Mouse (Mus musculus): ENCODE data around the gene Socs5. TPM values are rescaled to one million over a fixed set of nuclear protein-coding genes. Genes with fewer than 3 reads are reported as not detected.

Gene Socs5
- total RNA-seq, 2 experiments from 2014 or later = 106 to 111 TPM

DNA sequence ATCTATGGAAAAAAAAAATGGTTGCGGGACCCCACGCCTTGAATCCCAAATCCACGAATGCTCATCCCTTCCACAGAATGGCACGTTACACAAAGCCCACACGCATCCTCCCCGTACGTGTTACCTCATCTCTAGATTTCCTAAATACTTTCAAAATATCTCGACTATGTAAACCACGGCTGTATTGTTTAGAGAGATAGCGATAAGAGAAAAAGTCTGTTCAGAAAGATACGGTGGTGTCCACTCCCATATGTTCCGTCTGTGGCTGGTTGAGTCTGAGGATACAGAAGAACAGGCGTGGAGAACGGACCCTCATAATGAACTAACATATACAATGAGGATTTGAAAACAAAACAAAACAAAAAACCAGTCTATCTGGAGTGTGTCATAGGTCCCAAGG, 51.1 kb downstream of the Socs5 start:
- Histone ChIP-seq H3K27ac (no peak overlapping the region), H3K4me3 (no peak overlapping the region)
- no peak for DNase-seq (ENCODE audit: low spot score in 2 of 2)
- no peak for TF ChIP-seq CTCF (conservative IDR thresholded peaks at IDR 0.05)

DNA sequence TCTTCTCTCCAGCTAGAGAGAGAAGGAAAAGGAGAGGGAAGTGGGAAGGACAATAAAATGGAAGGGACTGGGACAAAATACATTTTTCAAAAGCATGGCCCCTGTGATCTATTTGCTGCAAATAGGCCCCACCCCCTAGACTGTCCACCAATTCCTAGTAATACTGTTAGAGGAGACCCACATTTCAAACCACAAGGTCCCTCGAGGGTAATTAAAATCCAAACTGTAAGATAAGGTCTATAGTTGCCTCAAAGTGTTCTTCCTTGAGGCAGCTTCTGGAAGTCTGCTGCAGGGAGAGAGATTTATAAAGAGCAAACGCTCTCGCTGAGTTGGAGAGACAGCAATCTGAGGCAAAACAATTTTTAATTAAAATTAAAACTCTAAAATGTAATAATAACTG, 52.8 kb downstream of the Socs5 start:
- Histone ChIP-seq H3K4me3 (no peak overlapping the region), H3K27ac (no peak overlapping the region)
- no peak for TF ChIP-seq CTCF (conservative IDR thresholded peaks at IDR 0.05)
- DNase-seq (ENCODE audit: low spot score in 2 of 2) = no peak

DNA sequence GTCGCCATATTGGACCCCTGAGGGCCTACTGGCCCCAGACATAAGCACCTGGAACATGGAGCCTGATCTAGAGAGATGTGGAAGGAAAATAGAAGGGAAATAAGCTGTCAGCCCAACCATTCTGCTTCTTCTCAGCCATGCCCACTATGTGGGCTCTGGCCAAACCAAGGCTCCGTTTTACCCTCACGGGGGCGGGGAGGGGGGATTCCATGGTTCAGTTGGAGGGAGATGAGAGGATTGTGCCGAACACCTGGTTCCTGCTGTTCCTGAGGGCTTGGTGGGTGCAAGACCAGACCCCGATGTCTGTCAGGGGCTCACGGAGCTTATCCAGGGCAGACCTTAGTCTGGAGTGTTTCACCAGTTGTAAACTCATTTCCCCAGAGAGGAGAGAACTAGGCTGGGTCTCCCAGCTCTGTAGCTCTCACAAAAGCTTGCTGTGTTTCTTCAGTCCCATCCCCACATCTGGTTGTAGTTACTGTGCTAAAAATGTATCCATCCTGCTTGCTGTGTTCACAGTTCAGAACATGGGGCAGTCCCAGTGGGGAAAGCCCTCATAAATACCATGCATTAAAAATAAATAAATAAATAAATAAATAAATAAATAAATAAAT, 56.9 kb downstream of the Socs5 start:
- Histone ChIP-seq H3K4me3 (no peak overlapping the region), H3K27ac (no peak overlapping the region)
- no peak for TF ChIP-seq CTCF (conservative IDR thresholded peaks at IDR 0.05)
- no peak for DNase-seq (ENCODE audit: low spot score in 2 of 2)

DNA sequence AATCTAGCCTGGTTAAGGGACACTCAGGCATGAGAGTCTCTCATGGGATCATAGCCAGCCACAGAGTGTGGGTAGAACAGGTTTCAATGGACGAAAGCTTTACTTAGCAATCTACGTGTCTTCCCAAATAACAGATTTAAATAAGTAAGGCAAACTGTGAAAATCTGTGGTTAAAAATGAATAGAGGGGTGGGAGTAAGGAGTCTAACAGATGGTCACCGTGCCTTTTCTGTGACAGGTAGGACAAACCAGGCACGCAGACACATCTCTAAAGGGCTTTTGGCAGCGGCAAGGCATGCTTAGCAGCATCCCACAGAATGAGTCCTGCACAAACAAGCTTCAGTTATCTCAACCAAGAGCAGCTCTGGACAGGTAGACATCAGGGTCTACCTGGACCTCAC, 59.9 kb downstream of the Socs5 start:
- Histone ChIP-seq H3K4me3 (no peak overlapping the region), H3K27ac (no peak overlapping the region)
- no peak for DNase-seq (ENCODE audit: low spot score in 2 of 2)
- TF ChIP-seq CTCF (conservative IDR thresholded peaks at IDR 0.05) = no peak

DNA sequence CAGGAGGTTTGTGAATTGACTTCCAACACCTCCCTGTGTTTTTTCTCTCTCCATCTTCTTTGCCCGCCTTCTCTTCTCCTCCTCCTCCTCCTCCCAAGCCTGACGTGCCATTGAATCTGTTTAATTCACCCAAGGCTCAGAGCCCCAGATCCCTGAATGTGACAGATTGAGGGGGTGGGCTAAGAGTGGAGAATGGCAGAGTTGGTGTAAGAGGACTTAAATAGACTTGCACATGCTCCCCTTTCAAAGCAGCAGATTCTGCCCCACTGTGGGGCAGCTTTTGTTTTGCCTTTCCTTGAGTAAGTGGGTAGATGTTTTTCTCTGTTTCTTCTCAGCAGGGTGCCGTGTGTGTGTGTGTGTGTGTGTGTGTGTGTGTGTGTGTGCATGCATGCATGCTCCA, 61.6 kb downstream of the Socs5 start:
- H3K4me3 ChIP-seq = no peak overlapping the region
- peak; percentile 23 to 28 for DNase-seq (ENCODE audit: low spot score in 2 of 2)
- H3K27ac ChIP-seq = no peak overlapping the region
- TF ChIP-seq CTCF (conservative IDR thresholded peaks at IDR 0.05) = no peak

DNA sequence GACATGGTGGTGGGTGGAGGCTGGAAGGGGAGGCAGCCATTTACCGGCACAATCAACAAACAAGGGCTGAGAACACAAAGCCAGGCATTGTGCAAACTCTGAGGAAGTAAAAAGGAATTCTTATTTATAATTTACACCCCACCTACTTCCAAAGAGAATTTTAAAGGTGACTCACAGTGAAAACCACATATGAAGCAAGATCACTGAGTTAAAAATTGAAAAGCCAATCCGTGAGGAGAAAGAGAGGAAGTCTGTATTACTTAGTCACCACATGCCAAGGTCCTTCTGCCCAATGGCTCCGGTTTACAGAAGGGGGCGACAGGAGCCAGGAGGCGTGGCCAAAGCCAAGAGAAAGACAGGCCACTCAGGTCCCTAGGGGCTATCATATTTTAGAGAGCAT, 62.9 kb downstream of the Socs5 start:
- DNase-seq (ENCODE audit: low spot score in 2 of 2) = no peak
- H3K27ac ChIP-seq = no peak overlapping the region
- TF ChIP-seq CTCF (conservative IDR thresholded peaks at IDR 0.05) = no peak
- H3K4me3 ChIP-seq = no peak overlapping the region

DNA sequence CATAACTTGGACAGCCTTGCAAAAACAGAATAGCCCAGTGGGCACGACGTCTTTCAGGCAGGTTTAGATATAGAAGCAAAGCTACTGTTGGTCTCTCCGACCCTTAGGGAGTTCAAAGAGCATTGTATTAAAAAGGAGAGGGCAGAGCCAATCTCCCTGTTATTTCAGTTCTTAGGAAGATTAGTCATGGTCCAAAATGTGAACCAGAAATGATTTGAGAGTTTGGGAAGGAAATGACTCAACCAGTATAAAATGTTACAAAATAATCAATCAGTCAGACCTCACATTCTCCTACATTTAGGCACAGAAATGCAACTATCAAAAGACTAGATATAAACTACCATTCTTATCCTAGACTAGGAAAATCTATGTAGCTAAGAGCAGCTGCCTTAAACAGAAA, 64.6 kb downstream of the Socs5 start:
- H3K27ac ChIP-seq = peak overlapping the region; percentile 36; the same call in 1 of the 2 replicates
- DNase-seq (ENCODE audit: low spot score in 2 of 2) = no peak
- H3K4me3 ChIP-seq = no peak overlapping the region
- no peak for TF ChIP-seq CTCF (conservative IDR thresholded peaks at IDR 0.05)

DNA sequence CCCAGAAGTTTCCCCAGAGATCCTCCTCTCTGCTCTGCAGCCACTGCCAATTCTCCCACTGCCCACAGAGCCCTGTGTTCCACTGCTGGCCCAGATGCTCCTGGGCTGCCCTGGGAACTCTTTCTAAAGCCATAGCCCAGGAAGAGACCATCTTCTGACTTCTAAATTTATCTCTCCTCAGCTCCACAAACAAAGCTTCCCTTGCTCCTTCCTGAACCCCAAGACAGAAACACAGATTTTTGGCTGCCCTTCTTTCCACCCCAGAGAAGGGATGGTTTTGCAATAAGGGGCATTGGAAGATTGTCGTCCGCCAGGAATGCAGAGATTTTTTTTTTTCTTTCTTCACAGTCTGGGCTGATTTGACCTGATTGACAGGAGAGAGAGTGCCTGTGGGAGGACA, 66.5 kb downstream of the Socs5 start:
- no peak overlapping the region for H3K4me3 ChIP-seq
- TF ChIP-seq CTCF (conservative IDR thresholded peaks at IDR 0.05) = no peak
- DNase-seq (ENCODE audit: low spot score in 2 of 2) = no peak
- H3K27ac ChIP-seq = no peak overlapping the region

DNA sequence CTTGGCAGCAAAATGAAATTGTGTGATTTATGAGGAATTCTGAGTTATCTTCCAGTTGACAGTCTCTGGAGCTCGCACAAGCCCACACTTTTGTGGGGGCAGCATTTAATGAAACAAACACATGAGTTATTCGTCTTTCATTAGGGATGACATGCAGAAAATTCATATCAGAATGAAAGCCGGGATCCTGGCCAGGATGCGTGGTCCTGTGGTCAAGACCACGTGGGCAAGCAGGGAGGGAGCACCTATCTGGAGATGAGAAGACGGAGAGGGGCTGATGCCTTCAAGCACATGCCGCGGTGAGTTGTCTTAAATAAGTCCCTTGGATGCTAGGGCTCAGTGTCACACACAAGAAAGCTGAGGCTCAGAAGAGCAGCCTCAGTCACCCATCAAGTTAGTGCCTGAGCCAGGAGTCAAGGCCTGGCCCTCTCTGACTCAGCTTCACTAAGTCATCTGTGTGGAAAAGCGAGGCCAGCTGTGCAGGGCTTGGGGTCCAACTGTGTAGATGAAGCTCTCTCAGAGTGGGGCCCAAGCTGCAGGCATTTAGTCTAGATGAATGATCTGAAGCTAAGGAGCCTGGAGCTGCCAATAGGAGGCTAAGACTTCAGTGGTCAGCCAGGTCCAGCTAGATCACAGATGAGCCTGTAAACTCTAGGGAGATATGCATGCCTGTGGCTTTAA, 67.3 kb downstream of the Socs5 start:
- no peak overlapping the region for H3K27ac ChIP-seq
- no peak overlapping the region for H3K4me3 ChIP-seq
- peak in 1 of 2 experiments; percentile 21 for DNase-seq (ENCODE audit: low spot score in 2 of 2)
- TF ChIP-seq CTCF (conservative IDR thresholded peaks at IDR 0.05) = no peak

DNA sequence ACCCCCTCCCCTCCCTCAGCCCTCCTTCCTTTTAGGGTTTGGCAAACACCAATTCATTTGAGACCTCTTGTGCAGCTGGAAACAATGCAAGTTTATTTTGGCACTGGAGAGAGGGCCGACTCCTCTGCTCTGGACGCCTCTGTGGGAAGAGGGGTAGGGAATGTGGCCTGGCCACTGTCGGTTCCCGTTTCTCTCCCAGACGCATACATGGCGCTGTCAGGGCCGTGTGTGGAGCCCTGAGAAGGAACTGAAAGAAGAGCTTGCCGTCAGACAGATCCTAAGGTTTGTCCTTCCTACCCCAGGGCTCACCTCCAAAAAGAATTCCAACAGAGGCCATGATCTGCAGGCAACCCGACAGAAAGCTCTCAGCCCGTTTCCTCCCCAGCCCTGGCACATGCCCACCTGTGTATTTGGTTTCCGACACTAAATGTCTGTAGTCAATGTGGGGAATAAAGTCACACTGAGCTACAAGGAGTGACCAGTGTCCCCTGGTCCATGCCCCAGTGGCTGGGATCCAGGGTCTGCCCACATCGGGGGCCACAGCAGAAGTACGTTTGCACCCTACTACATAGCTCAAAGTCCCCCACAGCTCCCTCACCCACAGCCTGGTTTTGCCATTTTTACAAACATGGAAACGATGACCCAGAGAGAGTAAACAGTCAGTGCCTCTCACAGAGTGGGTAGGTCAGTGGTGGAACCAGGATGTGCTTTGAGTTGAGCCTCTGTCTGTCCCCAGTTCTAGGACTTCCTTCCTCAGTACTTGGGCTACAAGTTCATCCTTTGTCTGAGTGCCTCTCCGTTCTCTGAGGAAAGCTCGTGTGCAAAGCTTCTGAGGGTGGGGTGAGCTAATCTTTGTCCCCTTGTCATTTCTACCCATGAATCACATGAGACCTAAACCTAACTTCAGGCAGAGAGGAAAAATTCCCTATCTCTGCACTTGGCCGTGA, 68.9 kb downstream of the Socs5 start:
- no peak for TF ChIP-seq CTCF (conservative IDR thresholded peaks at IDR 0.05)
- no peak for DNase-seq (ENCODE audit: low spot score in 2 of 2)

DNA sequence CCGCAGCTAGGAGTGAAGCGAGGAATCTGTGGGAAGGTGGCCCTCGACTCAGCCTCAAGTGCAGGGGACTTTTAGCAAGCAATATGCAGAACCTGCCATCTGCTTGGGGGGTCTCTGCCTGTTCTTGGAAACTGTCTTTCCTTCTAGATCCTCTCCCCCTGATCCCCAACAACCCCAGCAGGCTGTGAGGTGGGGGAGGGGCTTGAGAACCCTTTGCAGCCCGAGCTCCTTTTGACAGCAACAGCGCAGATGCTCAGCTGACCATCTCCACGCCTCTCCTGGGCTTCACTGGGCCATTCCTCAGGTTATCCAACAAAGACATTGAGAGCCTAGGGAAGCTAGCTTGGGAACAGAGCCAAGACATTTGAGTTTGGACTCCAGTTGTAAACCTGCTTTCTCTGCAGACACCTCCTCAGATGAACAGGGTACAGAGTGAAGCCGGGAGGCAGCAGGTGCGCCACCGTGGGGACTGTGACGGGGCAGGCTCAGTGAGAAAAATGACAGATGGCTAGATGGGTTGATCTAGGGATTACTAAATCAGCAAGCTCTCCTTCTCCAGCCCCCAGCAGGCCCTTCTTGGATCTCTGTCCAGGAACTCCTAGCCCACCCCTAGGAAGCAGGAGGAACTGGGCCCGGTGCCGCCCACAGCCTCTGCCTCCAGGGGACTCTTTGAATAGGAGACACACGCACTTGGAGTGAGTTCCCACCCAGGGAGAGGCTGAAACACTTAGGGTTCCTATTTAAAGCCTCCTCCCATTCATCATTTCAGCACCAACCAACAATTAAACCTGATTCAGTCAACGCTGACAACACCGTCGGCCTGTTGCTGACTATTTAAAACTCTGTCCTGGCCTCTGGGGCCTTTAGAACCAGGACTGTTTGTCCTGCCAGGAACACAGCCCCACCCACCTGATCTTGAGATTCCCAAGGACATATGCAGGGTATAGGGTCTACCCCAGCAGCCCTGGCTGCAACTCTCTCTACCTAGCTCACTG, 71.4 kb downstream of the Socs5 start:
- H3K27ac ChIP-seq = no peak overlapping the region

More for the DNA sequence above, 68.9 kb downstream of the Socs5 start:
- Histone ChIP-seq H3K27ac (peak overlapping the region; percentile 46; the same call in 1 of the 2 replicates), H3K4me3 (no peak overlapping the region)

DNA sequence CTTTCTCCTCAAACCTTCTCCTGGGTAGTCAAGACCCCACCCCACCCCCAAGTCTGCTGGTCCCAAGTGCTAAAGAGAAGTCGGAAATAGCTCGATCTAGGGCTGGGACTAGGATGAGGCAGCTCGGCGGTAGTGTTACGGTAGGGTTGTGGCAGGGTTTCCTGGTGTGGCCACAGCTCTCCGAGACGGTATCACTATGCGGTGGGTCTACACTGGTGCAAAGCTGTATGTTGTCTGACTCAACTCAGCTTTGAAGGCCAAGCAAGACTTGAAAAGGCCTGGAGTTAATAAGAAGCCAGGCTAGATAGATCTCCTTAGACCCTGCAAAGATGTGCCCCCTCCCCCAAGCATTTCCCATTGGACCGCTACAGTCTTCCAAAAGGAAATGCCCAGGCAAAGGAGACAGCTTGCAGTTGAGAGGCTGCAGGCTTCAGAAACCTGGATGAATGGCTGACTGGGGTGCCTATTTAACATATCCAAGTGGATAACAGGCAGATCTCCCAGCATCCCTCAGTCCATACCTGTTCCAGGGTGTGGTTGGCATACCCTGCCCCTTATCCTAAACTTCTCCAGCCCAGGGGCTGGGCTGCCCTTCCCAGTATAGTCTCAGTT, 72.6 kb downstream of the Socs5 start:
- TF ChIP-seq CTCF (conservative IDR thresholded peaks at IDR 0.05) = no peak
- no peak overlapping the region for H3K4me3 ChIP-seq
- H3K27ac ChIP-seq = no peak overlapping the region

More for the DNA sequence above, 71.4 kb downstream of the Socs5 start:
- H3K4me3 ChIP-seq = no peak overlapping the region
- TF ChIP-seq CTCF (conservative IDR thresholded peaks at IDR 0.05) = no peak
- DNase-seq (ENCODE audit: low spot score in 2 of 2) = peak in 1 of 2 experiments; percentile 27

More for the DNA sequence above, 72.6 kb downstream of the Socs5 start:
- DNase-seq (ENCODE audit: low spot score in 2 of 2) = no peak
